Mouse (Mus musculus) 3134 (cell line): ENCODE data around the gene Slc15a3.

ENCODE experiments used
- DNase-seq: peaks from one replicate; pipeline ENCODE4 v3.0.0-alpha.2; 2011; ENCODE audit warnings: low spot score; ENCODE audit not compliant: insufficient read length; ENCODE audit errors: extremely low read depth

Slc15a3 gene

GRCm38 (mm10) chr19:10818217-10818946 lies 21.1 kb upstream of the Slc15a3 start:
- DNase-seq = no peak

DNA sequence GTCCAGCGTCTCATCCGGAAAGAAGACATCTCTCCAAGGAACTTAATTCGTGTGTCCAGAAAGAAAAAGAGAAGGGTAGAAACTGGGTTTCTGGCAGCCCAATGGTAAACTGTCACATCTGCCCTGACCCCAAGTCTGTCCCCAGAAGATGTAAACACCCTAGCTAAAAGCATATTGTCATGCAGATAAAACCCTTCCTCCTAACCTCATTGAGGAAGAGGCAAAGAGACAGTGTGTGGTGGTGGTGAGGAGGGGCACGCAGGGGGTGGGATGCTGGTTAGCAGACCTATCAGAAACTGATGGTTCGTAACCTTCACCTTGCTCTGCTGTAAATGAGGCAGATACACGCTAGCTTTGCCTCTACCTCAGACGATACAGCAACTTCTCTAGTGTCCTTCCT lies 18.2 kb upstream of the Slc15a3 start:
- no peak for DNase-seq

- no peak for DNase-seq
Observed at GRCm38 (mm10) chr19:10822534-10822933, 17.0 kb upstream of the Slc15a3 start.

GRCm38 (mm10) chr19:10824061-10824460 lies 15.5 kb upstream of the Slc15a3 start:
- no peak for DNase-seq

- no peak for DNase-seq
Observed at GRCm38 (mm10) chr19:10828321-10828720, 11.2 kb upstream of the Slc15a3 start.

DNA sequence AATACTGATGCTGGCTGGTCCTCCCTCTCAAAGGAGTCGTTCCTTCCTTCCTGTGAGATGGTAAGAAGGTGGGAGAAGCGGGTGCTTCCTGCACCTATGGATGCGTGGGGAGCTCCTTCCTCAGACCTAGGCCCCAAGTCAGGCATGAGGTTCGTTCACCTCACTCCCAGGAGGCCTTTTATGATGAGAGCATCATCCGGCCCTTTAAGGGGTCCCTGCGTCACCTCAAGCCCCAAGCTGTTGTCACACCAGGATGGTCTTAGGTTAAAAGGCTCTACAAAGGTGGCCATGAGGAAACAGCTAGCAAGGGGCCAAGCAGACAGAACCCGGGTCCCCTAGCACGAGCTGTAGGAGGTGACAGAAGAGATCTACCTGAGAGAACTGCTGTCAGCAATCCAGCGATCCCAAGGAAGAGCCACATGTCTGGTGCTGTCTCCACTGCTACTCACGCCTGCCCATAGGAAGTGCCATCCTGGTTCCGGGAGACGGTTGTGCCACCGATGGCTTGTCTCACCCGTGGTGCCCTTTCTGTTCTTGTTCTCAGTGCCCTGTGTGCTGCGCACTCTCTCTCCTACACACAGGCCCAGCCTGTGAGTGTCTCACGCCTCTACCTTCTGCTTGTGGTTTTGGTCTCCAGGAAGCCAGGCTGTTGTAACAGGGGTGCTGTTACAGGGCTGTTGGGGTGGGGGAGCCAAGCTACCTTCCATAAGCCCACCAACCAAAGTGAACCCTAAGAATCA lies 9.9 kb upstream of the Slc15a3 start, which contains the start of gene Cd6:
Gene Cd6, minus strand, starts transcription at position 623 of the 740 bp plus-strand sequence.
- DNase-seq = no peak

DNA sequence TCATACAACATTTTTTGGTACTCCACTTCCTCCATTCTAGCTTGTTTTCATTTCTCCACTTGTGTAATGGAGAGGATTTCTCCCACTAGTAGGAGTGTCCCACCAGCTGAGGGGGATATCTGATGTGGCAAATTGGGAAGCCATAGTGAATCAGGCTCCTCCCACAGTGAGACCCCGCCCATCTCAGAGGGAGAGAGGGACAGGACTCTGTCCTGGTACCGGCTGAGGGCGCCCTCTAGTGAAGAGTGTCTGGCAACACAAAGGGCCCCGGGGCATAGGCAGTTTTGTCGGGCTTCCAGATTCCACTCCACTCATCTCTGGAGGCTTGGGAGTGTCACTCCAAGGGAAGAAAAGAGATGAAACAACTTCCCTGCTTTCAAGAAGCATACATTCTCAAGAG lies 8.1 kb upstream of the Slc15a3 start:
- peak; percentile 45 for DNase-seq

DNA sequence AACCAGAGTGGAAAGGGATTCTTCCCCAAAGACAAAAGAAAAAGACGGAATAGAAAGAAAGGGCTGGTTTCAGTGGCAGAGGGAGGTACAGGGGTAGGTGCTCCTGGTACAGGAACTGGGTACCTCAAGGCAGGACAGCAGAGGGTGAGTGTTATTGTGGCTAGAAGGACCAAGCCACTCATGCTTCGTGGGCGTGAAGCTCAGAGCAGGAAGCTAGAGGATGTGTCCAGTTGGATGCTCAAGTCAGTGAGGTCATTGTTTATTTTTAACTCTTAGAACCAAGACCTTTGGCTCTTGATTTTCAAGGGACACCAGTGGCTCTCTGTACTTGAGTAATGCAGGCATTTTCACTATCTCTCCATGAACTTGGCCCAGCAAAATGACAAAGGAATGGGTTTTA lies 7.5 kb upstream of the Slc15a3 start:
- peak; percentile 37 for DNase-seq

- peak; percentile 67 for DNase-seq
Observed at GRCm38 (mm10) chr19:10833611-10834010, 5.9 kb upstream of the Slc15a3 start.

DNA sequence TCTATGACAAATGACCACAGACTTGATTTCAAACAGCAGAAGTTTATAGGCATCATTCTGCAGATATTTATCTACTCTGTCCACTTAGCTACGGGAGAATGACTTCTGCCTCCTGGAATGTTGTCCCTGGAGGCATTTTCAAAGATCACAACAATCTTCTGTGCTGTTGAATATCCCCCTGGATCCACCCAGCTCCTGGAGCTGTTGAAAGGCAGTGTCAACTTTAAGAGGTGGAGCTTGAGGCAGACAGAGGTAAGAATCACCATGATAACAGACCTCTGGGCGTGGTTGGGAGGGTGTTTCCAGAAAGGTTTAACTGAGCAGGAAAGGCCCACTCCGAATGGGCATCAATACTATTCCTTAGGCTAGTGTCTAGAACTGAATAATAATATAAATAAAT lies 3.9 kb upstream of the Slc15a3 start:
- peak; percentile 43 for DNase-seq

- DNase-seq = no peak
Observed at GRCm38 (mm10) chr19:10841721-10842626, 2.4 kb downstream of the Slc15a3 start.

- no peak for DNase-seq
Observed at GRCm38 (mm10) chr19:10842914-10843313, 3.4 kb downstream of the Slc15a3 start.

DNA sequence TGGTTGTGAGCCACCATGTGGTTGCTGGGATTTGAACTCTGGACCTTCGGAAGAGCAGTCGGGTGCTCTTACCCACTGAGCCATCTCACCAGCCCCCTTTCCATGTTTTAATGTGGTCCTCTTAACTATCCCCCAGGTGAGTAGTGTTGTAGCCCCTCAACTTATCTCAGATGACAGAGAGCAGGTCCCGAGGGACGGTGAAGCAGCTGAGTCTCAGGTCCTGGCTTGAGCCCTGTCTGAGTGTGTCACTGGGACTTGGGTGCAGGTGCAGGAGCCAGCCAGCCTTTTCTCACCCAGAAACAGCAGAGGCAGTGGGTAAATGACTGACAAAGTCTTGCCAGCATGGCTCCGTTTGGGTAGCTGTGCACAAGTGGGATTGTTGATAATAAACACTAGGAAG lies 4.7 kb downstream of the Slc15a3 start:
- no peak for DNase-seq

- no peak for DNase-seq
Observed at GRCm38 (mm10) chr19:10845454-10845853, 5.9 kb downstream of the Slc15a3 start.

DNA sequence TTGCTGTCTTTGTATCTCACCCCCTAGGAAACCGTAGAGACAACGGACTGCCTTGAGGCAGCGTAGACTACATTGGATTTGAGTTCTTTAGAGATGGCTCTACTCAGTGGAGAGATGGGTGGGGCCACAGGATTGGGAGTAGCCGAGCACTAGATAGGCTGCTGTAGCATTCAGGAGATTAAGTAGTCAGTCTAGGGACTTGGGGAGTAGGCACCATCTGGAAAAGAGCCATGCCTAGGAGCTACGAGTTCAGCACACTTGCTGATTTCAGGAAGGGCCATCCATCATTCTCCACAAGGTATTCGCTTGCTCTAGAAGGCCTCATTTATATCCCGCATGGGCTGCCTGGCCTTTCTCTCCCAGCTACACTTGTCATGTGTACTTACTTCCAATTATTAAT lies 6.6 kb downstream of the Slc15a3 start:
- no peak for DNase-seq

GRCm38 (mm10) chr19:10847311-10848087 lies 8.0 kb downstream of the Slc15a3 start:
- DNase-seq = no peak

DNA sequence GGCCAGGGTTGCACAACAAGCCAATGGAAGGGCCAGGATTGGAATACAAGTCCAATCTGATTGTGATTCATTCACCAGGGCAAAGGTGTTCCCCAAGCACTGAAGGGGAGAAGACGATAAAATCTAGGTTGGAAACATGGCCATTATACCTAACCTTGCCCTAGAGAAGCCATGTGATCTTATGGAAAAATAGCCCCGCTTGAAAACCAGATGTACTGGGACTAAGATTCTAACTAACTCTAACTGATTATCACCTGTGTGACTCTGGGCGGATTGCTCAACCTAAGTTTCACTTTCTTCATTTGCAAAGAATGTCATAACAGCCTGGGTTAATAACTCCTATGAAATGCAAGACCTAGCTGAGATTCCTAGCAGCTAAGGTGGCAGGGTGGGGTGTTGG lies 15.9 kb downstream of the Slc15a3 start:
- DNase-seq = no peak

GRCm38 (mm10) chr19:10856520-10856919 lies 17.0 kb downstream of the Slc15a3 start:
- no peak for DNase-seq

- DNase-seq = no peak
Observed at GRCm38 (mm10) chr19:10860072-10860497, 20.6 kb downstream of the Slc15a3 start.

GRCm38 (mm10) chr19:10866351-10866750 lies 26.8 kb downstream of the Slc15a3 start:
- no peak for DNase-seq
